Mouse (Mus musculus) spleen, adult 2 months (tissue): ENCODE measurements around the gene Arhgap28.

Source experiments
- CTCF ChIP-seq: fragments of 200-500 bp; IDR thresholded peaks from 2 replicates; pipeline ENCODE4 v1.5.1; 2011; ENCODE audit warnings: mild to moderate bottlenecking, inconsistent platforms; ENCODE audit not compliant: insufficient read depth, insufficient read length, insufficient replicate concordance; ENCODE audit errors: extremely low read depth
- POLR2A ChIP-seq: fragments of 200-500 bp; IDR thresholded peaks from 2 replicates; pipeline ENCODE4 v1.6.1; 2011; ENCODE audit warnings: low read depth, low read length, inconsistent platforms

DNA sequence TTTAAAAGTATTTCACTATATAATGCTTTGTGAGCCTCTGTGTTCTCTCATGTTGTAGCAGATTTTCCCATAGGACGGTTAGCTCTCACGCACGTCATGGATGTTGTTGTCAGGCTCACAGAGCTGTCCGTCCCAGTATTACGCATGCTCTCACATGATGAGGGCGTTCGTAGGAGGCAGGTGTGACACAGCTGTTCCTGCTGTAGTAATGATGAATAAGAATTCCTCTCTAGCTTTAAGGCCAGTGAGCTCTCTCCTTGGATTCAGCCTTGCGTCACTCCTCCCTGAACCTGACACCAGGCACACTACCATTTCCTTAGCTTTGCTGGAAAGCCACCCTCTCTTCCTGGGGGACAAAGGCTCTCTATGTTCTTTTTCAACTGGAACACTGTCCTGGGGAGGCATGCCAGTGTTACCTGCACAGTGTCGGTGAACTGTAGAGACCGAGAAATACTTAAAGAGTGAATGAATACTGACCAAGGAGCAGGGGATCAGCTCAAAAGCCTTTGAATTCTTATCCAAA is 96.3 kb downstream of the Arhgap28 start:
- TF ChIP-seq CTCF (no peak), POLR2A (no peak)
